Mouse (Mus musculus) megakaryocyte-erythroid progenitor cell, adult 5-6 weeks (primary cell): Measurements from ENCODE around the gene 1700008O03Rik. TPM values are rescaled to one million over a fixed set of nuclear protein-coding genes. Genes with fewer than 3 reads are reported as not detected.

Source experiments
- ATAC-seq: replicated peaks from 2 replicates; pipeline ENCODE4 v1.8.0; 2016; ENCODE audit warnings: mild to moderate bottlenecking, inconsistent platforms; ENCODE audit not compliant: severe bottlenecking, poor library complexity, low FRiP score, low TSS enrichment
- total RNA-seq, 2 experiments: library from RNA; stranded (forward) in 1 of 2; stranded (reverse) in 1 of 2; fragments of 200-1000, 215-1000 nt in 1 of 2; fragments of >200 nt in 1 of 2; fragmentation: Nextera tagmentation in 1 of 2; gene quantifications; 2 replicates each; pipeline ENCODE4 v1.2.3; 2014 to 2017

Gene 1700008O03Rik
- not detected in 2 replicates for total RNA-seq (2014; fragmentation: Nextera tagmentation)
- total RNA-seq (2017): 0.65 TPM in 1 of 2 replicates, not detected in the other

DNA sequence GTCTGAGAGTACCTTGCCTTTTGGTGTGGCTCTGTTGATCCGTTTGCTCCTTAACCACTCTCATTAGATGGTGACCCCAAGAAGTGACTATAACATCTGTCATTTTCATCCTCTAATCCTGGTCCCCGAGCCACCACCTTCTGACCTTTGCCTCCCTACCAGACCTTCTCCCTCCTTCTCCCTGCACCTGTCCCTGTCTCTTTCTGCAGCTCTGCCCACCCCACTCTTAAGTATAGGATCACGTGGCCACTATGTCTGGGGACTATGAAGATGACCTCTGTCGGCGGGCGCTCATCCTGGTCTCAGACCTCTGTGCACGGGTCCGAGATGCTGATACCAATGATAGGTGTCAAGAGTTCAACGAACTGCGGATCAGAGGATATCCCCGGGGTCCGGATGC, at the start of gene 1700008O03Rik:
TSS of gene 1700008O03Rik (minus strand) at position 101 of the 400 bp plus-strand sequence.
- no peak for ATAC-seq

GRCm38 (mm10) chr7:44434089-44434488, 48.5 kb upstream of the 1700008O03Rik start:
- ATAC-seq: no peak

- ATAC-seq: peak; percentile 37
Measured at GRCm38 (mm10) chr7:44433371-44433770, 47.8 kb upstream of the 1700008O03Rik start.

DNA sequence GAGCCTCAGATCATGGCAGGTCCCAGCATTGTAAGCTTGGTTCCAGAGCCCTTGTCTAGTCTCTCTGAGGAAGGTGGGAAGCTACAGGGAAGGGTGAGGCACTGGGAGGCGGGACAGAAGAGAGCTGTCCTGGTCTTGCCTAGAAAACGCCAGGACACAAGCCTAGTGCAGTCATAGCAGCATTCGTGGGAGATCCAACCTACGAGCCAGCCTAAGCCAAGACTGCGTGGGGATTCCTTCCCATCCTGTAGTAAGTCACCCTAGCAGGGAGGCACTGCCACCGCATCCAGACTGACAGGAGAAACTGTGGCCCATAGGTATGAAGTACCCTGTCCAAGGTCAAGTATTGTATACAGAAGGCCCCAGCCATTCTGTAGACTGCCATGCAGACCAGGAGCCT, 46.9 kb upstream of the 1700008O03Rik start:
- no peak for ATAC-seq

- ATAC-seq: no peak
Measured at GRCm38 (mm10) chr7:44429534-44430488, 44.2 kb upstream of the 1700008O03Rik start.

DNA sequence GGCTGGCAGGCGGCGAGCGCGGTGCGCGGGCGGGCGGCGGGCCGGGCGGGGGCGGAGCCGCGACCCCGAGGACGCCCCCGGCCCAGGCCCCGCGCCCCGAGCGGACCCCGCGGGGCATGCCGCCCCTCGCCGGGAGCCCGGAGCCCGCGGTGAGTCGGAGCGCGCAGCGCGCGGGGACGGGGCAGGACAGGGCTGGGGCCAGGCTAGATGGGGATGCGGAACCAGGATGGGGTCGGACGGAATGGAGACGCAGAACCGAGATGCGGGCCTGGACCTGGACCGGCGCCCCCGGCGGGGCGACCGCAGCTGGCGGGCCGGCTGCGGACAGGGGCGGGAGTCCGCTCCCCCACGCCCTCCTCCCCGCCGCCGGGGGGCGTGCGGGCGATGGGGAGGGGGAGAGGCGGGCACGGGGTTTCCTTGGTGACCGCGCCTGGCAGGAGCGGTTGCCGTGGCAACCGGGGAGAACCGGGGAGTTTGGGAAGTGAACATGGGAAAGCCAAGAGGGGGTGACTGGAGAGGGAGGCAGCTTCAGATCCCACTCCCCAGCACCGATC, 43.4 kb upstream of the 1700008O03Rik start, which contains the start of gene Lrrc4b:
TSS of gene Lrrc4b (plus strand) at position 51 of the 554 bp plus-strand sequence.
- ATAC-seq: no peak

GRCm38 (mm10) chr7:44428171-44428950, 42.7 kb upstream of the 1700008O03Rik start:
- no peak for ATAC-seq

GRCm38 (mm10) chr7:44427666-44428065, 42.0 kb upstream of the 1700008O03Rik start:
- ATAC-seq: no peak

- no peak for ATAC-seq
Measured at GRCm38 (mm10) chr7:44413307-44413706, 27.7 kb upstream of the 1700008O03Rik start.

DNA sequence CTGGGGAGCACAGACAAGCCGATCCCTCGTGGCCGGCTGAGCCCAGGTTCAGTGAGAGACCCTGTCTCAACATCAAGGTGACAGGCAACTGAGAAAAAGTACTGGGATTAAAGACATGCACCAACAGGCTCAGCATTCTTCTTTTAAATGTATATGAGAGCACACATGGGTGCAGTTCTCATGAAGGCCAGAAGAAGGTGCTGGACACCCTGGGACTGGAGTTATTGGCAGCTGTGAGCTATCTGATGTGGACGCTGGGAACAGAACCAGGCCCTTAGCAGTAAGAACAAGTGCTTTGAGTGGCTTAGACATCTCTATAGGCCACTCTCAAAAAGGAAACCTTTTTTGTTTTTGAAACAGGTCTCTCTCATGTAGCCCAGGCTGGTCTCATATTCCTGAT, 25.5 kb upstream of the 1700008O03Rik start:
- ATAC-seq: no peak

GRCm38 (mm10) chr7:44406015-44406355, 20.4 kb upstream of the 1700008O03Rik start:
- no peak for ATAC-seq

DNA sequence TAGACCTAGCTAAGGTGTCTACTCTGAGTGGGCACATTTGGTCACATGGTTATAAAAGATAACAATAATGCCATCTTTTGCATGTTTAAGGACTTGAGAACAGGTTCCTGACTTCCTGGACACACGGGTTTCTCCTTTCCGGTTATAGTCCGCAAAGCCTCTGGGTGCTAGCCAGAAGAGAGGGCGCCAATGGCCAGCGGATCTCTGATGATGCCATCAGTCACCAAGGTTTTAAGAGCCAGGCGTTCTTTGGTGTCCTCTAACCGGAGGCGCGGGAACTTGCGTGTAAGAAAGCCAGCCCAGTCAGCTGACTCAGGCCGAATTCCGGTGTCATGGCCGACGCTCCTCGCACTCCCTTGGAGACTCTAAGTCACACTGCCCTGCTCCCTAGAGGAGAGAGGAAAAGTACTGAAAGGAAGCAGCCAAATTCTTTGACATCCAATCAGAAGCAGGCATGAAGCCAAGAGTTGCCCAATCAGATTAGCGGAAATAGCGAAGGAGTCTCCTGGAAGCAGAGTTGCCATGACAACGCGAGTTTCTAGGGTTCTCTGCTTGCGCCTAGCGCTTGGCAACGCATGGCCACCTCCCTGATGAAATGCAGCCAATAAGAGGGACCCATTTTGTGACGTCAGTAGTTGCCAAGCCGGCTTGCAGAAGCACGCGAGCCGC, 19.9 kb upstream of the 1700008O03Rik start:
- ATAC-seq: peak; percentile 74

DNA sequence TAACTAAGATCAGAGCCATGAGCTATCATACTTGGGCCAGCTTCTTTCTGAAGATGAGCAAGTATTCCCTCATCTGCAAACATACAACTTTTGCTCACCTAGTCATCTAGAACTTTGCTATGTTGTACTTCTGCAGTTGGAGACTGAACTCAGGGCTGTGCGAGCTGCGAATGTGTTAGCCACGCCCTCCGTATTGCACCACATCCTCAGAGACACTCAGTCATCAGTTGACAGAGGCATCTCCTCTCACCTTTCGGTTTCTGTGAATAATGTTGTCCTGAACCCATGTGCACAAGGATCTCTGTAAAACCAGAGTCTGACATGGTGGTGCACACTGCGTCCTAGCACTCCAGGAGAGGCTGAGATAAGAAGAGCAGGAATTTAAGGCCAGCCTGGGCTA, 16.1 kb upstream of the 1700008O03Rik start:
- ATAC-seq: no peak

DNA sequence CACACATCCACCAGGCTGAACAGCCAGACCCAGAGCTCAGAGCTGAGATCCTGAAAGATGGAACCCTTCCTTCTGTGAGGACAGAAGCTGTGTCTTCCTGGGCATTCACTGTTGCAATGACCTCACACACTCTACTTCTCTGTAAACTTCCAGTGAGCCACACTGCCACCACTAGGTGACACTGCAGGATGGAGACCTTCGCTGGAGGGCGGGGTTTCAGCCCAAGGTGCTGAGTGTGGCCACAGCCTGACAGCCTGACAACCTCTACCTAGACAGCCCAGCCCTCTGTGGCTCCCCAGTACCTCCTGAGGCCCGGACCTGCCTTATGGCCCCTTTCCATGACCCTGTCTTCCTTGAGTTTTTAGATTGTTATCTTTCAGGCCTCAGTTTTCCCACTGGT, 12.9 kb upstream of the 1700008O03Rik start:
- peak; percentile 85 for ATAC-seq

GRCm38 (mm10) chr7:44393284-44393683, 7.7 kb upstream of the 1700008O03Rik start:
- ATAC-seq: no peak

- no peak for ATAC-seq
Measured at GRCm38 (mm10) chr7:44392341-44392740, 6.7 kb upstream of the 1700008O03Rik start.

DNA sequence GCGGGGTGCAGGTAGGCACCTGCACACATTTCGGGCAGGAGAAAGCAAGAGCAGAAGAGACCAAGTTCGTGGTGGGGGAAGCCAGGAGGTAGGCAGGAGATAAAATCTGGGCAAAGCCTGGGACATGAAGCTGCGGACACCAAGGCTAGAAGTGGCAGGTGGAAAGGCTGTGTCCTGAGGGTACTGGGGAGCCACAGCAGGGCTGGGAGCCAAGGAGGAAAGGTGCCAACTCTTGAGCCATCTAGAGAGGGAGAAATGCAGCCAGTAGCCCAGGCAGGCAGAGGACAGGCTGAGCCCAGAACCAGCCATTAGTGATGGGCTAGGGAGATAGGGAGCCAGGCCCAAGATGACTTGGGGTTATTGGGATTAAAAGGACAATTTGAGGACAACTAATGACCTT, 6.2 kb upstream of the 1700008O03Rik start:
- ATAC-seq: no peak

- ATAC-seq: peak; percentile 35; the same call in 1 of the 2 replicates
Measured at GRCm38 (mm10) chr7:44384716-44385059, 932 bp downstream of the 1700008O03Rik start.

DNA sequence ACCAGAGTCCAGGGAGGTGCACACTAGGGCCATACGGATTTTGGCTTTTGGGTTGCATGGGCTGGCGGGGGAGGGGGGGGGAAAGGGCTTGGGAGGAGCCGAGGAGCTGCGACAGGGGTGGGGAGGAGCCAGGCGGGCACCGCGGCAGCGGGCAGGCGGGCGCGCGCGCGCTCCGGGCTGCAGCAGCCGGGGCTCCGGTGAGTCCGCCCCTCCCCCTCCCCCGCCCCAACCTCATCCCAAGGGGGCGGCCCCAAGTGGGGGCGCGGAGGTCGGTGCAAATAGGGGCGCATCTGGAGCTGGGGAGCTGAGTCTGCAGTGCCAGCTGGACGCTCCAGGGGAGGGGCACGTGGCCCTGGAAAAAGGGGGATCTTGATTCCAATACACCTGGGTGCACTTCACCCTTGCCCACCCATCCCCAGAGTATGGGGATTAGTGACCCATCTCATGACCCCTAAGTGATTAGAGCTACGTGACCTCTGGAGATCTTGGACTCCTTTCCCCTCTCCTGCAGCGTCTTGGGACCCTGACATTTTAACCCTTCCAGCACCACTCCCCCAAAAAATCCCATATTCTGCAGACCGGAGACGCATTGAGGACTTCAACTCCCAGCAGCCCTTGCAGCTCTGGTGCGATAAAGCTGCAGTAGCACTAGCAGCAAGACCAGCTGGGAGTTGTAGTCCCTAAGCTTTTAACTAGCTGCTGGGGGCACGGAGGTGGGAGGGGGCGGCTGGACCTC, 1.5 kb downstream of the 1700008O03Rik start, which contains the start of gene Syt3:
TSS of gene Syt3 (plus strand) at position 123 of the 736 bp plus-strand sequence.
- peak; percentile 59; the same call in 1 of the 2 replicates for ATAC-seq
